Mouse (Mus musculus): ENCODE results near the gene Rbm11. TPM values are rescaled to one million over a fixed set of nuclear protein-coding genes. Genes with fewer than 3 reads are reported as not detected.

Gene Rbm11
- total RNA-seq (2021), result 1 to 10 TPM; 5.6 to 6.5 TPM

- intact Hi-C loops (cut with DNase I), result no loop called here
- peak; percentile 49 to 90 for DNase-seq (ENCODE audit: extremely low spot score in 1 of 2, low spot score in 2 of 2)
Measured at GRCm38 (mm10) chr16:75592671-75593500, at the start of gene Rbm11. TSS of gene Rbm11 (plus strand) at chr16:75592844.

- intact Hi-C loops (cut with DNase I), result no loop called here
- no peak for DNase-seq (ENCODE audit: extremely low spot score in 1 of 2, low spot score in 2 of 2)
Measured at GRCm38 (mm10) chr16:75545310-75545709, 47.3 kb upstream of the Rbm11 start.

- intact Hi-C loops (cut with DNase I), result no loop called here
- no peak for DNase-seq (ENCODE audit: extremely low spot score in 1 of 2, low spot score in 2 of 2)
Measured at GRCm38 (mm10) chr16:75562910-75563309, 29.7 kb upstream of the Rbm11 start.

- DNase-seq (ENCODE audit: extremely low spot score in 1 of 2, low spot score in 2 of 2), result no peak
- intact Hi-C loops (cut with DNase I), result no loop called here
Measured at GRCm38 (mm10) chr16:75582279-75582678, 10.4 kb upstream of the Rbm11 start.

- DNase-seq (ENCODE audit: extremely low spot score in 1 of 2, low spot score in 2 of 2), result no peak
- intact Hi-C loops (cut with DNase I), result no loop called here
Measured at GRCm38 (mm10) chr16:75585961-75586360, 6.7 kb upstream of the Rbm11 start, which contains the start of gene Lipi. TSS of gene Lipi (minus strand) at chr16:75586061.

GRCm38 (mm10) chr16:75586466-75586865, 6.2 kb upstream of the Rbm11 start:
- intact Hi-C loops (cut with DNase I), result no loop called here
- DNase-seq (ENCODE audit: extremely low spot score in 1 of 2, low spot score in 2 of 2), result no peak

- intact Hi-C loops (cut with DNase I), result no loop called here
- no peak for DNase-seq (ENCODE audit: extremely low spot score in 1 of 2, low spot score in 2 of 2)
Measured at GRCm38 (mm10) chr16:75593501-75594183, 998 bp downstream of the Rbm11 start.

GRCm38 (mm10) chr16:75606415-75606814, 13.8 kb downstream of the Rbm11 start:
- intact Hi-C loops (cut with DNase I), result no loop called here

GRCm38 (mm10) chr16:75612561-75612960, 19.9 kb downstream of the Rbm11 start:
- intact Hi-C loops (cut with DNase I), result no loop called here
- DNase-seq (ENCODE audit: extremely low spot score in 1 of 2, low spot score in 2 of 2), result no peak

More at GRCm38 (mm10) chr16:75606415-75606814, 13.8 kb downstream of the Rbm11 start:
- no peak for DNase-seq (ENCODE audit: extremely low spot score in 1 of 2, low spot score in 2 of 2)

- intact Hi-C loops (cut with DNase I), result loop anchor here (5.0 kb wide), 1 partner anchor 1285 kb away; no protein-coding TSS in a partner anchor
- peak in 1 of 2 experiments; percentile 28 for DNase-seq (ENCODE audit: extremely low spot score in 1 of 2, low spot score in 2 of 2)
Measured at GRCm38 (mm10) chr16:75617651-75618349, 25.2 kb downstream of the Rbm11 start.

- intact Hi-C loops (cut with DNase I), result loop anchor here (5.0 kb wide), 1 partner anchor 1269 kb away; no protein-coding TSS in a partner anchor
- DNase-seq (ENCODE audit: extremely low spot score in 1 of 2, low spot score in 2 of 2), result no peak
Measured at GRCm38 (mm10) chr16:75627862-75628261, 35.2 kb downstream of the Rbm11 start.

Other genes starting within 250 kb of the Rbm11 start
- not detected for gene Lipi, start 6.8 kb upstream of the Rbm11 start, total RNA-seq (2021)
- 10 to 100 TPM; 40.1 to 43.0 TPM for gene Hspa13, start 174.3 kb downstream of the Rbm11 start, total RNA-seq (2021)